Mouse (Mus musculus) megakaryocyte, embryonic 14.5 days (primary cell): ENCODE results near the gene Zmat1.

Experiments
- FLI1 ChIP-seq: IDR thresholded peaks from 2 replicates; pipeline ENCODE4 v1.6.1; 2012; ENCODE audit warnings: low read length, inconsistent platforms, mixed read lengths
- GATA1 ChIP-seq: IDR thresholded peaks from 3 replicates; pipeline ENCODE4 v1.6.1; 2012; ENCODE audit warnings: mixed read lengths, low read length, inconsistent platforms, borderline replicate concordance

GRCm38 (mm10) chrX:135025135-135025534 lies 16.1 kb upstream of the Zmat1 start:
- TF ChIP-seq GATA1 (no peak), FLI1 (no peak)
